Mouse (Mus musculus): ENCODE results near the gene Cxcl12.

The Cxcl12 gene

GRCm38 (mm10) chr6:117168321-117169011, at the start of gene Cxcl12:
Cxcl12 (plus strand) TSS chr6:117168535.
- peak in 1 of 2 experiments; percentile 20 for DNase-seq (ENCODE audit: low spot score in 2 of 2)

- no peak for DNase-seq (ENCODE audit: low spot score in 2 of 2)
Measured at GRCm38 (mm10) chr6:117122074-117122473, 46.3 kb upstream of the Cxcl12 start.

- DNase-seq (ENCODE audit: low spot score in 2 of 2), result no peak
Measured at GRCm38 (mm10) chr6:117126356-117126755, 42.0 kb upstream of the Cxcl12 start.

GRCm38 (mm10) chr6:117129443-117129842, 38.9 kb upstream of the Cxcl12 start:
- no peak for DNase-seq (ENCODE audit: low spot score in 2 of 2)

GRCm38 (mm10) chr6:117130680-117131111, 37.6 kb upstream of the Cxcl12 start:
- no peak for DNase-seq (ENCODE audit: low spot score in 2 of 2)

- DNase-seq (ENCODE audit: low spot score in 2 of 2), result no peak
Measured at GRCm38 (mm10) chr6:117134526-117134925, 33.8 kb upstream of the Cxcl12 start.

- no peak for DNase-seq (ENCODE audit: low spot score in 2 of 2)
Measured at GRCm38 (mm10) chr6:117137735-117138134, 30.6 kb upstream of the Cxcl12 start.

GRCm38 (mm10) chr6:117140907-117141306, 27.4 kb upstream of the Cxcl12 start:
- DNase-seq (ENCODE audit: low spot score in 2 of 2), result no peak

GRCm38 (mm10) chr6:117146951-117147350, 21.4 kb upstream of the Cxcl12 start:
- DNase-seq (ENCODE audit: low spot score in 2 of 2), result no peak

GRCm38 (mm10) chr6:117151484-117152149, 16.7 kb upstream of the Cxcl12 start:
- DNase-seq (ENCODE audit: low spot score in 2 of 2), result peak in 1 of 2 experiments; percentile 38

- DNase-seq (ENCODE audit: low spot score in 2 of 2), result no peak
Measured at GRCm38 (mm10) chr6:117153046-117153445, 15.3 kb upstream of the Cxcl12 start.

- DNase-seq (ENCODE audit: low spot score in 2 of 2), result no peak
Measured at GRCm38 (mm10) chr6:117156846-117157245, 11.5 kb upstream of the Cxcl12 start.

- no peak for DNase-seq (ENCODE audit: low spot score in 2 of 2)
Measured at GRCm38 (mm10) chr6:117159710-117160690, 8.3 kb upstream of the Cxcl12 start.

GRCm38 (mm10) chr6:117163486-117163885, 4.8 kb upstream of the Cxcl12 start:
- DNase-seq (ENCODE audit: low spot score in 2 of 2), result no peak

- peak; percentile 52 to 79 for DNase-seq (ENCODE audit: low spot score in 2 of 2)
Measured at GRCm38 (mm10) chr6:117166581-117167425, 1.5 kb upstream of the Cxcl12 start.

- DNase-seq (ENCODE audit: low spot score in 2 of 2), result no peak
Measured at GRCm38 (mm10) chr6:117167426-117167730, 957 bp upstream of the Cxcl12 start.

- no peak for DNase-seq (ENCODE audit: low spot score in 2 of 2)
Measured at GRCm38 (mm10) chr6:117169051-117169909, 945 bp downstream of the Cxcl12 start.

- no peak for DNase-seq (ENCODE audit: low spot score in 2 of 2)
Measured at GRCm38 (mm10) chr6:117169910-117170747, 1.8 kb downstream of the Cxcl12 start.

- DNase-seq (ENCODE audit: low spot score in 2 of 2), result no peak
Measured at GRCm38 (mm10) chr6:117172358-117172757, 4.0 kb downstream of the Cxcl12 start.

Data from spleen, postnatal 4 days (tissue).